Mouse (Mus musculus) heart, embryonic 13.5 days (tissue): ENCODE data around the gene Plekhg2. TPM values are rescaled to one million over a fixed set of nuclear protein-coding genes. Genes with fewer than 3 reads are reported as not detected.
"Not testable (repeated sequence)": the region's sequence is repeated elsewhere in the genome, so short reads cannot be mapped to it uniquely, and the experiment has no call there.

Source experiments
- ATAC-seq: fragments of 200-750 bp; cut with Nextera tagmentation; 2 replicates; pipeline ENCODE4 v1.8.0; 2017; ENCODE audit warnings: moderate TSS enrichment; ENCODE audit not compliant: insufficient number of reproducible peaks, low FRiP score, low TSS enrichment; ENCODE audit errors: extremely low read depth
- H3K27ac ChIP-seq: fragments of 300-500 bp; sonication (generic); replicated peaks from 2 replicates; pipeline ENCODE4 v1.5.1; 2015; ENCODE audit warnings: moderate library complexity, mild to moderate bottlenecking, inconsistent platforms
- H3K27me3 ChIP-seq: fragments of 300-500 bp; sonication (generic); replicated peaks from 2 replicates; pipeline ENCODE4 v1.6.1; 2015; ENCODE audit warnings: mild to moderate bottlenecking, inconsistent platforms
- H3K36me3 ChIP-seq: fragments of 300-500 bp; sonication (generic); 2 replicates; pipeline ENCODE4 v1.6.1; 2015; ENCODE audit warnings: mild to moderate bottlenecking, inconsistent platforms
- H3K4me1 ChIP-seq: fragments of 300-500 bp; sonication (generic); 2 replicates; pipeline ENCODE4 v1.6.1; 2015; ENCODE audit warnings: inconsistent platforms
- H3K4me2 ChIP-seq: fragments of 300-500 bp; sonication (generic); 2 replicates; pipeline ENCODE4 v1.6.1; 2015; ENCODE audit warnings: inconsistent platforms, mild to moderate bottlenecking, moderate library complexity
- H3K4me3 ChIP-seq: fragments of 300-500 bp; sonication (generic); 2 replicates; pipeline ENCODE4 v1.5.1; 2015; ENCODE audit warnings: moderate library complexity, mild to moderate bottlenecking, inconsistent platforms
- H3K9ac ChIP-seq: fragments of 300-500 bp; sonication (generic); 2 replicates; pipeline ENCODE4 v1.6.1; 2015; ENCODE audit warnings: inconsistent platforms, mild to moderate bottlenecking, moderate library complexity
- H3K9me3 ChIP-seq: fragments of 300-500 bp; sonication (generic); 2 replicates; pipeline ENCODE4 v1.6.1; 2016; ENCODE audit warnings: inconsistent platforms
- WGBS: fragments of 180-500 bp; shearing (Covaris S2); methylation state at CpG from one replicate; pipeline ENCODE4 v1.1.7; 2015; ENCODE audit warnings: mixed read lengths; 5-methylcytosine and 5-hydroxymethylcytosine counted together
- polyA plus RNA-seq: library from polyadenylated mRNA; unstranded; fragments of >200 nt; fragmentation: Nextera tagmentation; extraction: Ambion mirVana; gene quantifications from 2 replicates; pipeline ENCODE4 v1.2.1, GENCODE M21; 2015

Gene Plekhg2
- polyA plus RNA-seq, 1 experiment from 2014 or later = 49.3 TPM

DNA sequence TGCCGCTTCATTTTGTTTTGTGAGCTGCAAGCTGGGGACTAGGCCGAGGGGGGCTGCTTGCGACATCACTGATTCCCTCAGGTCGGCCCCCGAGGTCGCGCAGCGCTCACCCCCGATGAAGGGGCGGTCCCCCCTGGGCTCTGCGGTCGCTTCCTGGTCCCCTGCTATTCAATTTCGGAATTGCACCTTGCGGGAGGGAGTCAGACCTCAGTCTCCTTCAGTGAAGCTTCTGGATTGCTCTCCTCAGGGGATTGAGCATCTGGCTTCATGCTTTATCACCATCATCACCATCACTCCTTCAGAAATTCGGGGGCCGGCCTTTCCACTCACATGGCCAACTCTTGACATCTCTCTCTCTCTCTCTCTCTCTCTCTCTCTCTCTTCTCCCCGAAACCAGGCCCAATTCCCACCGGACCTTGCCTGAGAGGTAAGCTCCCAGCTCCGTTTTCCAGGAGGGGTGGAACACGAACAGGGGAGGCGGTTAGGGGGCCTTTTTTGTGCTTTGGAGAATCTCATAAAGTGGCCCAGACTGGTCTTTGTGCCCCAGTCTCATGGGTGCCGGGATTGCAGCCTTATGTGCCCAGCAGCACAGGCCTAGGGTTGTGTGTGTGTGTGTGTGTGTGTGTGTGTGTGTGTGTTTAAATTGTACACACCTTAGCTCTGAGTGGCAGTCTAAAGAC is 21.0 kb upstream of the Plekhg2 start:
- no peaks in the 10 kb centered on the region for H3K9me3 ChIP-seq
- peak overlapping the region; percentile 82 for H3K4me2 ChIP-seq
- H3K36me3 ChIP-seq = peaks cover 67% of the 10 kb centered on the region
- H3K27me3 ChIP-seq = no peaks in the 10 kb centered on the region
- H3K27ac ChIP-seq = peak overlapping the region; percentile 76
- peak overlapping the region; percentile 86 for H3K9ac ChIP-seq
- peaks cover 16% of the 10 kb centered on the region for H3K4me1 ChIP-seq
- ATAC-seq = no peak
- 8% methylated on average over 22 of the region's 22 CpGs for WGBS
- H3K4me3 ChIP-seq = peak overlapping the region; percentile 75

GRCm38 (mm10) chr7:28392429-28393271 is 20.3 kb upstream of the Plekhg2 start, which contains the start of the genes Med29 and Paf1:
Gene Med29 (minus strand): TSS chr7:28392708.
Gene Paf1 (plus strand): TSS chr7:28392951.
- H3K9ac ChIP-seq = peak within 1 kb of the TSS; percentile 92
- ATAC-seq = peak; percentile 94
- H3K4me2 ChIP-seq = peak within 1 kb of the TSS; percentile 82
- H3K9me3 ChIP-seq = no peaks in the 10 kb centered on the region
- H3K36me3 ChIP-seq = peaks cover 67% of the 10 kb centered on the region
- peak within 1 kb of the TSS; percentile 75 for H3K4me3 ChIP-seq
- peaks cover 16% of the 10 kb centered on the region for H3K4me1 ChIP-seq
- peak within 1 kb of the TSS; percentile 76 for H3K27ac ChIP-seq
- H3K27me3 ChIP-seq = no peaks in the 10 kb centered on the region
- under 1% methylated on average over 58 of the region's 58 CpGs for WGBS

DNA sequence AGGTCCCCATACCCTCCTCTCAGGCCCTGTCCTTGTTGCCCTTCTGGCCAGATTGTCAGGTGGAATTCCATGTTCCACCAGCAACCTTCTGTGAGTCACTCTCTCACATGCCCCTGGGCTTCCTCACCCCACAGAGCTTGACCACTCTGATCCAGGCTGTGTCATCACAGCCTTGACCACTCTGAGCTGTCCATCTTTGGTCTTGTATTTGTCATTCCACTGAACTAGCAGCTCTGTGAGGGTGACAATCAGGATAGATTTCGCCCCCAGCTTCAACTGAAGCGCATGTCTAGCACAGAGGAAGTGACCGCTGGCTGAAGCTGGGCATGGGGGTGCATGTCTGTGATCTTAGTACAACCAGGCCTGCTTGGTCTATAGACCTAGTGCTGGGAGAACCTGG is 17.9 kb upstream of the Plekhg2 start:
- Histone ChIP-seq H3K4me3 (no peak overlapping the region), H3K27ac (no peak overlapping the region), H3K36me3 (peaks cover 59% of the 10 kb centered on the region), H3K9me3 (no peaks in the 10 kb centered on the region), H3K4me1 (peaks cover 20% of the 10 kb centered on the region), H3K9ac (no peak overlapping the region), H3K4me2 (no peak overlapping the region), H3K27me3 (no peaks in the 10 kb centered on the region)
- WGBS = 96% methylated on average over 3 of the region's 3 CpGs
- no peak for ATAC-seq

DNA sequence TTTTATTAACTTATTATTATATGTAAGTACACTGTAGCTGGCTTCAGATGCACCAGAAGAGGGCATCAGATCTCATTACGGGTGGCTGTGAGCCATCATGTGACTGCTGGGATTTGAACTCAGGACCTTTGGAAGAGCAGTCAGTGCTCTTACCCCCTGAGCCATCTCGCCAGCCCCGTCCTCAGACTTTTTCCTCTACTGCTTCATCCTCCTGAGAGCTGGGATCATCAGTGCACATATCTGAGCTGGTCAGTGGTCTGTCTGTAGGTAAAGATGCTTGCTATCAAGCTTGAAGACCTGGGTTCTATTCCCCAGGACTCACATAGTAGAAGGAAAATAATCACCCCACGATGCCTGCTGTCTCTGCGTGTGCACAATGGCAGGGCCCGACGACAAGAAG is 15.0 kb upstream of the Plekhg2 start:
- H3K4me2 ChIP-seq, H3K4me3 ChIP-seq, ATAC-seq, H3K27ac ChIP-seq, H3K9me3 ChIP-seq, H3K9ac ChIP-seq, H3K27me3 ChIP-seq: not testable (repeated sequence)
- H3K4me1 ChIP-seq = peaks cover 29% of the 10 kb centered on the region
- 84% methylated on average over 7 of the region's 7 CpGs for WGBS
- peaks cover 54% of the 10 kb centered on the region for H3K36me3 ChIP-seq

- H3K27ac ChIP-seq, H3K9ac ChIP-seq, H3K9me3 ChIP-seq, H3K27me3 ChIP-seq, H3K4me2 ChIP-seq, ATAC-seq, H3K4me3 ChIP-seq: not testable (repeated sequence)
- Histone ChIP-seq H3K36me3 (peaks cover 54% of the 10 kb centered on the region), H3K4me1 (peaks cover 31% of the 10 kb centered on the region)
- WGBS = 78% methylated on average over 6 of the region's 6 CpGs
Measured at GRCm38 (mm10) chr7:28386877-28387276, 14.5 kb upstream of the Plekhg2 start.

GRCm38 (mm10) chr7:28386462-28386861 is 14.1 kb upstream of the Plekhg2 start:
- Histone ChIP-seq H3K27ac (no peak overlapping the region), H3K4me1 (peaks cover 31% of the 10 kb centered on the region), H3K9ac (peak overlapping the region; percentile 24; the same call in 1 of the 2 replicates), H3K4me3 (no peak overlapping the region), H3K4me2 (no peak overlapping the region), H3K9me3 (no peaks in the 10 kb centered on the region), H3K36me3 (peaks cover 54% of the 10 kb centered on the region), H3K27me3 (no peaks in the 10 kb centered on the region)
- WGBS = 9% methylated on average over 4 of the region's 4 CpGs
- no peak for ATAC-seq

GRCm38 (mm10) chr7:28386007-28386406 is 13.6 kb upstream of the Plekhg2 start:
- Histone ChIP-seq H3K36me3 (peaks cover 54% of the 10 kb centered on the region), H3K4me2 (no peak overlapping the region), H3K27ac (no peak overlapping the region), H3K9ac (peak overlapping the region; percentile 24; the same call in 1 of the 2 replicates), H3K27me3 (no peaks in the 10 kb centered on the region), H3K9me3 (no peaks in the 10 kb centered on the region), H3K4me1 (peaks cover 33% of the 10 kb centered on the region), H3K4me3 (no peak overlapping the region)
- 72% methylated on average over 7 of the region's 7 CpGs for WGBS
- no peak for ATAC-seq

GRCm38 (mm10) chr7:28385196-28385595 is 12.8 kb upstream of the Plekhg2 start:
- Histone ChIP-seq H3K4me3 (no peak overlapping the region), H3K4me2 (no peak overlapping the region), H3K36me3 (peaks cover 46% of the 10 kb centered on the region), H3K9me3 (no peaks in the 10 kb centered on the region), H3K9ac (no peak overlapping the region), H3K4me1 (peaks cover 41% of the 10 kb centered on the region), H3K27ac (no peak overlapping the region), H3K27me3 (no peaks in the 10 kb centered on the region)
- no peak for ATAC-seq
- WGBS = 89% methylated on average over 9 of the region's 9 CpGs

DNA sequence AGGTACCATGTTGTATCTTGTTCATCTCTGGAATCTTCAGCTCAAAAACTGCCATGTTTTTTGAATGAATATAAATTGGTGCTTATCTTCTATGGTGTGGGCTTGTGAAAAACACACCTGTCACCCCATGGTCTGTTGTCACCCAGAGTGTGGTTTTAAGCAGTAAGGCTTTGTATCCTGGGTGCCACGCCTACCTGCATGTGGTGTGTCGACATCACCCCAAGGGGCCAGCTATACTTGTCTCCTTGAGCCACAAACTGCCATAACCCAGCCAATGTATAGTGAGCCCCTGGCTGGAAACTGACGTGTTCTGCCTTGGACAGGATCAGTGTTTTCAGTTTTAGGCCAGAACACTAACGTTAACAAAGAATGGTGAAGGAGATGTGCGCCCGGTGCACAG is 11.8 kb upstream of the Plekhg2 start:
- peaks cover 36% of the 10 kb centered on the region for H3K36me3 ChIP-seq
- H3K27ac ChIP-seq = 0 out of 2 replicates have a peak overlapping the region, but pooled peaks have one; percentile 5
- peak overlapping the region; percentile 88; the same call in 1 of the 2 replicates for H3K4me2 ChIP-seq
- WGBS = 84% methylated on average over 6 of the region's 6 CpGs
- ATAC-seq = no peak
- no peaks in the 10 kb centered on the region for H3K9me3 ChIP-seq
- H3K4me1 ChIP-seq = peaks cover 51% of the 10 kb centered on the region
- H3K9ac ChIP-seq = no peak overlapping the region
- no peaks in the 10 kb centered on the region for H3K27me3 ChIP-seq
- H3K4me3 ChIP-seq = no peak overlapping the region

DNA sequence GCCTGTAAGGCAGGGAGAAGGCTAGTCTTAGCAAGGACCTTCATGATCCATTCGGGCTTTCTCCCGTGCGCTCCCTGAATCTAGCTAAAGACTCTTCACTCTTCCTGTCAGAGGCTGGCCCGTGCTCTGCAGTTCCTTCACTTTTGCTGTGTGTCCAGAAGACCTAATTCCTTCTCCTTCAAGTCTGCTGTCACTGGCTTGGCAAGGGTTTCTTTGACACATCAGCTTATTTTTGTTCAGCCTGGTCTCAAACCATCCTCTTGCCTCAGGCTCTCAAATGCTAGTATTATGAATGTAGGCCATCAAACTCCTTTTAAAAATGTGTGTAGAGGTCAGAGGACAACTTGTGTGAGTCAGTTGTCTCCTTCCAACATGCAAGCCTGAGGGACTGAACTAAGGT is 11.2 kb upstream of the Plekhg2 start:
- Histone ChIP-seq H3K9ac (peak overlapping the region; percentile 85), H3K27me3 (no peaks in the 10 kb centered on the region), H3K9me3 (no peaks in the 10 kb centered on the region), H3K36me3 (peaks cover 31% of the 10 kb centered on the region), H3K27ac (peak overlapping the region; percentile 100), H3K4me1 (peaks cover 51% of the 10 kb centered on the region), H3K4me3 (no peak overlapping the region), H3K4me2 (peak overlapping the region; percentile 88)
- ATAC-seq = no peak
- WGBS = 77% methylated on average over 4 of the region's 4 CpGs

GRCm38 (mm10) chr7:28382981-28383396 is 10.6 kb upstream of the Plekhg2 start:
- Histone ChIP-seq H3K4me2 (peak overlapping the region; percentile 88), H3K9ac (peak overlapping the region; percentile 85), H3K4me1 (peaks cover 54% of the 10 kb centered on the region), H3K4me3 (peak overlapping the region; percentile 46), H3K27ac (peak overlapping the region; percentile 100), H3K9me3 (no peaks in the 10 kb centered on the region), H3K36me3 (peaks cover 26% of the 10 kb centered on the region), H3K27me3 (no peaks in the 10 kb centered on the region)
- 9% methylated on average over 11 of the region's 11 CpGs for WGBS
- peak; percentile 38 for ATAC-seq
